Mouse (Mus musculus) right cerebral cortex, postnatal 4 days (tissue): ENCODE data around the gene Otoa.

Experiments used
- DNase-seq: peaks from one replicate; pipeline ENCODE4 v3.0.0-alpha.2; 2022

Otoa gene

GRCm38 (mm10) chr7:121082949-121083513, 1.6 kb downstream of the Otoa start:
- DNase-seq: peak; percentile 34

- no peak for DNase-seq
Measured at GRCm38 (mm10) chr7:121084840-121085453, 3.5 kb downstream of the Otoa start.

- no peak for DNase-seq
Measured at GRCm38 (mm10) chr7:121085500-121085899, 4.0 kb downstream of the Otoa start.

- DNase-seq: no peak
Measured at GRCm38 (mm10) chr7:121088745-121089144, 7.3 kb downstream of the Otoa start.

GRCm38 (mm10) chr7:121090748-121091147, 9.3 kb downstream of the Otoa start:
- DNase-seq: no peak

- no peak for DNase-seq
Measured at GRCm38 (mm10) chr7:121093026-121093425, 11.6 kb downstream of the Otoa start.

GRCm38 (mm10) chr7:121098614-121099389, 17.4 kb downstream of the Otoa start:
- DNase-seq: no peak

- no peak for DNase-seq
Measured at GRCm38 (mm10) chr7:121107851-121108250, 26.4 kb downstream of the Otoa start.

GRCm38 (mm10) chr7:121111321-121111720, 29.9 kb downstream of the Otoa start:
- no peak for DNase-seq

- DNase-seq: no peak
Measured at GRCm38 (mm10) chr7:121111762-121112161, 30.3 kb downstream of the Otoa start.

- peak; percentile 96 for DNase-seq
Measured at GRCm38 (mm10) chr7:121120143-121120818, 38.8 kb downstream of the Otoa start.

GRCm38 (mm10) chr7:121130837-121131236, 49.4 kb downstream of the Otoa start:
- no peak for DNase-seq

- no peak for DNase-seq
Measured at GRCm38 (mm10) chr7:121141274-121141673, 59.8 kb downstream of the Otoa start.

- no peak for DNase-seq
Measured at GRCm38 (mm10) chr7:121150662-121151061, 69.2 kb downstream of the Otoa start.

GRCm38 (mm10) chr7:121152186-121152585, 70.7 kb downstream of the Otoa start:
- no peak for DNase-seq

- no peak for DNase-seq
Measured at GRCm38 (mm10) chr7:121165616-121166015, 84.2 kb downstream of the Otoa start.

- DNase-seq: no peak
Measured at GRCm38 (mm10) chr7:121171888-121172287, 90.4 kb downstream of the Otoa start.

GRCm38 (mm10) chr7:121187201-121187786, 105.8 kb downstream of the Otoa start:
- no peak for DNase-seq

- DNase-seq: no peak
Measured at GRCm38 (mm10) chr7:121188976-121189375, 107.5 kb downstream of the Otoa start.

GRCm38 (mm10) chr7:121198933-121199332, 117.5 kb downstream of the Otoa start:
- DNase-seq: peak; percentile 56

- no peak for DNase-seq
Measured at GRCm38 (mm10) chr7:121211804-121212203, 130.4 kb downstream of the Otoa start.
